Mouse (Mus musculus) stomach, postnatal 0 days (tissue): ENCODE data around the gene Naif1. TPM values are rescaled to one million over a fixed set of nuclear protein-coding genes. Genes with fewer than 3 reads are reported as not detected.

Source experiments
- ATAC-seq: fragments of 200-750 bp; cut with Nextera tagmentation; 2 replicates; pipeline ENCODE4 v1.8.0; 2017; ENCODE audit not compliant: low FRiP score, low TSS enrichment
- DNase-seq: peaks from one replicate; pipeline ENCODE4 v3.0.0-alpha.2; 2016; ENCODE audit warnings: low spot score
- H3K27ac ChIP-seq: fragments of 300-500 bp; sonication (generic); replicated peaks from 2 replicates; pipeline ENCODE4 v1.5.1; 2014; ENCODE audit warnings: mild to moderate bottlenecking, control low read depth
- H3K27me3 ChIP-seq: fragments of 300-500 bp; sonication (generic); 2 replicates; pipeline ENCODE4 v1.6.1; 2014; ENCODE audit warnings: low read length; ENCODE audit not compliant: control insufficient read depth, insufficient read depth
- H3K36me3 ChIP-seq: fragments of 300-500 bp; sonication (generic); 2 replicates; pipeline ENCODE4 v1.6.1; 2014; ENCODE audit warnings: low read length, mixed read lengths; ENCODE audit not compliant: control insufficient read depth, insufficient read depth
- H3K4me1 ChIP-seq: fragments of 300-500 bp; sonication (generic); replicated peaks from 2 replicates; pipeline ENCODE4 v1.6.1; 2014; ENCODE audit warnings: antibody characterized with exemption; ENCODE audit not compliant: control insufficient read depth, insufficient read depth
- H3K4me2 ChIP-seq: fragments of 300-500 bp; sonication (generic); replicated peaks from 2 replicates; pipeline ENCODE4 v1.6.1; 2014; ENCODE audit warnings: low read depth, mild to moderate bottlenecking, control low read depth, moderate library complexity
- H3K4me3 ChIP-seq: fragments of 300-500 bp; sonication (generic); 2 replicates; pipeline ENCODE4 v1.5.1; 2014; ENCODE audit warnings: low read depth, low read length, control low read depth
- H3K9ac ChIP-seq: fragments of 300-500 bp; sonication (generic); 2 replicates; pipeline ENCODE4 v1.6.1; 2014; ENCODE audit warnings: mild to moderate bottlenecking, low read length, control low read depth, mixed read lengths
- H3K9me3 ChIP-seq: fragments of 300-500 bp; sonication (generic); 2 replicates; pipeline ENCODE4 v1.6.1; 2016; ENCODE audit warnings: low read length; ENCODE audit not compliant: control insufficient read depth
- CTCF ChIP-seq: IDR thresholded peaks from 2 replicates; pipeline ENCODE4 v1.5.1; 2016; ENCODE audit warnings: antibody characterized with exemption, low read depth, mild to moderate bottlenecking, moderate library complexity
- EP300 ChIP-seq: optimal IDR thresholded peaks from 2 replicates; pipeline ENCODE3; 2016; ENCODE audit warnings: antibody characterized with exemption
- WGBS: fragments of 180-500 bp; shearing (Covaris S2); extraction: QIAGEN DNeasy Blood & Tissue Kit; methylation state at CpG from one replicate; pipeline ENCODE4 v1.1.7; 2014; 5-methylcytosine and 5-hydroxymethylcytosine counted together
- polyA plus RNA-seq: library from polyadenylated mRNA; unstranded; fragments of >200 nt; fragmentation: Nextera tagmentation; extraction: Ambion mirVana; gene quantifications from 2 replicates; pipeline ENCODE4 v1.2.1, GENCODE M21; 2015

Gene Naif1
- polyA plus RNA-seq, 1 experiment from 2014 or later = 2.6 TPM

DNA sequence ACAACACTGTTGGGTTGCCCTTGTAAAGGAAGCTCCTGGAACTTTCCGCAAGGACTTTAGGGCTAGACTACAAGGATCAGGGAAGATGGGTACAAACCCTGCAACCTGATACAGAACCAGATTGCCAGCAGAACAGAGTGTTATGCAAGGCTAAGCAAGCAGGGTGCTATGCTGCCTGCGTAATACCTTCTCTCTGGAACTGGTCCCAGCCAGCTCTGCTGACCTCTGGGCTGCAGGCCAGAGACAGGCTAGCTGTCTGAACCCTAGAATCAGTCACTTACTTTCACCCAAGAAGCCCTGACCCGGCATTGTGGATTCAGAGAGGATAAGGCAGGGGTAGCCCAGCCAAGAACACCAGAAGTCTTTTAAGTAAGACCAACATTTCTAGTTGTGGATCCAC lies 30.9 kb upstream of the Naif1 start:
- ATAC-seq = no peak
- Histone ChIP-seq H3K4me3 (no peak overlapping the region), H3K9me3 (no peaks in the 10 kb centered on the region), H3K4me2 (no peak overlapping the region), H3K9ac (no peak overlapping the region), H3K27me3 (no peaks in the 10 kb centered on the region), H3K27ac (no peak overlapping the region), H3K4me1 (peaks cover 8% of the 10 kb centered on the region), H3K36me3 (peaks cover 42% of the 10 kb centered on the region)
- DNase-seq = no peak
- WGBS = 80% methylated on average over 3 of the region's 3 CpGs
- TF ChIP-seq CTCF = no peak
- no peak for TF ChIP-seq EP300

DNA sequence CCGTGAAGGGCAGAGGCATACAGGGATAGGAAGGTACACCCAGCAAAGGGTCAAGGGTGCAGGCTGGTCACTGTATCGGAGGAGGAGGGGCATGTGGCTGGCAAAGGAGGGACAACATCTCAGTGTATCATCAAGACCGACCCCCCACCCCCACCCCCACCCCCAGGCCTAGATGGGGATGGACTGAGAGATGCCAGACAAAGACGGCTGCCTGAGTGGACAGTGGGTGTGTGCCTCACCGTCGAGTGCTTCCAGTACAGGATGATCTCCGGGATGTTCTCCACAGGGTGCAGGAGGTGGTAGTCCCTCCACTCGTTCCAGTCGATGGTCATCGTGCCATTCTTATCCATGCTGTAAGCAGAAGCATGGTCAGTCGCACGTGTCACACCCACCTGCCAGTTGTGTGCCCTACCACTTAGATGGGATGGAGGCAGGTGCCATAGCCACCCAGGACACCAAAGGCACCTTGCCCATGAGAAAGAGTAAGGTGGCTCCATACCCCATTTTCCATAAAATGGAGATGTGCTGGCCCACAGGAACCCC lies 30.1 kb upstream of the Naif1 start:
- Histone ChIP-seq H3K4me3 (no peak overlapping the region), H3K27ac (no peak overlapping the region), H3K36me3 (peaks cover 41% of the 10 kb centered on the region), H3K9me3 (no peaks in the 10 kb centered on the region), H3K27me3 (no peaks in the 10 kb centered on the region), H3K9ac (no peak overlapping the region), H3K4me1 (peaks cover 8% of the 10 kb centered on the region), H3K4me2 (no peak overlapping the region)
- WGBS = 90% methylated on average over 12 of the region's 12 CpGs
- no peak for ATAC-seq
- no peak for DNase-seq
- TF ChIP-seq EP300 = no peak
- no peak for TF ChIP-seq CTCF

DNA sequence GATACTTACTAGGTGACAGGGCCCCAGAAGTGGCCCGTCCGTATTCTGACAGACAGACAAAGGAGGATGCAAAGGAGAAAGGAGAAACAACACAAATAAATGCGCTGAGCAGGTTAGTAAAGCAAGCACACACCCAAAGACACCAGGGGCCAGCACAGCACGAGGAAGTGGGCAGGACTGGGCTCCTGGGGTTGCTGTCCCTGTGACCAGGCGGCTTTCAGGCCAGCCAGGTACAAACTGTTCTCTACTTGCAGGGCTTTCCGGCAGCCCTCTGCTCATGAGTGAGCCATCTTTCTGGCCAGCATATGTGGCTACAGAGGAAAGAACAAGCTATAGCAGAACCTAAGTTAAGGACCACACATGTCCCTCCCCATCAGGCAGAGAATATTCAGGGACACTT lies 29.6 kb upstream of the Naif1 start:
- Histone ChIP-seq H3K4me3 (no peak overlapping the region), H3K4me1 (peaks cover 8% of the 10 kb centered on the region), H3K9ac (no peak overlapping the region), H3K27me3 (no peaks in the 10 kb centered on the region), H3K36me3 (peaks cover 36% of the 10 kb centered on the region), H3K9me3 (no peaks in the 10 kb centered on the region), H3K27ac (no peak overlapping the region), H3K4me2 (no peak overlapping the region)
- ATAC-seq = no peak
- 79% methylated on average over 6 of the region's 6 CpGs for whole genome bisulfite sequencing
- TF ChIP-seq CTCF (peak; percentile 23; the same call in 1 of the 2 replicates), EP300 (no peak)
- no peak for DNase-seq

DNA sequence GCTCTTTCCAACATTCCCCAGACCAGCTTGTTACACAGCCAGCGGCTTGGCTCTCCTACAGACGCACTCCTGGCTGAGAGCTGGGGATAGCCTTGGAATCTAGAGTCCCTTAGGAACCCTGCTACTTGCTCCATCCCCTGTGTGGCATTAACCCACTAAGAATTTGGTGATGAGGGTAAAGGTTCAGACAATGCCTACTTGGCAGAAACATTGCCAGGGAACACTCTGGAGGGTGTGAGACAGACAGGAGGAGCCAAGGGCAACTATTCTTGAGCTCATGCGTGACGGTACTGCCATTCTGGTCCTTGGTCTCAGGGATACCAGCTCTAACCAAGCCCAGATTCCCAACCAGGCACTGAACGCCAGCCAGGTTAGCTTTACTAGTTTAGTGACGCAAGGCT lies 28.4 kb upstream of the Naif1 start:
- no peaks in the 10 kb centered on the region for H3K9me3 ChIP-seq
- peaks cover 25% of the 10 kb centered on the region for H3K36me3 ChIP-seq
- TF ChIP-seq EP300 (no peak), CTCF (no peak)
- ATAC-seq (no peak), DNase-seq (no peak)
- H3K4me3 ChIP-seq = no peak overlapping the region
- WGBS = 93% methylated on average over 6 of the region's 6 CpGs
- 0 out of 2 replicates have a peak overlapping the region, but pooled peaks have one; percentile 31 for H3K9ac ChIP-seq
- peaks cover 8% of the 10 kb centered on the region for H3K4me1 ChIP-seq
- H3K27me3 ChIP-seq = no peaks in the 10 kb centered on the region
- no peak overlapping the region for H3K4me2 ChIP-seq
- no peak overlapping the region for H3K27ac ChIP-seq

DNA sequence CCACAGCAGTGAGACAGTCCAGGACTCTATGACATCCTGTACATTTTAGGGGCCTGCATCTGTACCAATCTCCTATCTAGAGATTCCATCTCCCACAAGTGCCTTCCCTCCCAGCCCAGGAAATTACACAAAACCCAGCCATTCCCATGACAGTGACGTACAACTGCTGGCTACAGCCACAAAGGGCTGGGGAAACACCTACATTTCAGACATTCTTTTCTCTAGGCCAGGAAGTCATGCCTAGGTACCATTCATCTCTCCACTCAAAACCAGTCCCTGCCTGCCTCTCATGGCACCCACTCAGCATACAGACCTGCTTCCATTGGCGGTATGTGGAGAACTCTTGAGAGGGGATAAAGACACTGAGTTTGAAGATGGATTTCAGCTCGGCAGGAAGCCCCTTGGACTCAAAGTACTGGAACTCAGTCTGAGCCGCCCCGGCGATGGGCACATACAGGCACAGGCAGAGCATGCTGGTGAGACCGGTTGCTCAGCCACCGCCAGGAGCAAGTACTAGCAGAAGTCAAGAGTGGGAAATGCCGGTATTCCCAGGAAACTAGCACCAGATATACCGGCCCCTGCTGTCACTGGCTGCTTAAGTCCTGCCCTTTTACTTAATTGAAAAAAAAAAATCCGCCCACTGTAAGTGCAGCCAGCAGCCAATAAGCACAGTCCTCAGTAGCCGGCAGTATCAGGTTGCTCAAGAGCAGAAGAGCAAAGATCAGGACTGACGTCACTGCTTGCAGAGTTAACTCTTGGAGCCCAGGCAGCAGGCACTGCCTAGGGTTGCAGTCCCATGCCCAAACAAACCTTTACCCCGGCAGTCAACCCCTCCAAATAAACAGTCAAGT lies 26.6 kb upstream of the Naif1 start:
- peaks cover 9% of the 10 kb centered on the region for H3K4me1 ChIP-seq
- ATAC-seq = peak; percentile 85
- 1% methylated on average over 14 of the region's 14 CpGs for WGBS
- H3K27me3 ChIP-seq = no peaks in the 10 kb centered on the region
- H3K9ac ChIP-seq = peak overlapping the region; percentile 54; the same call in 1 of the 2 replicates
- TF ChIP-seq EP300 = peak; percentile 84
- TF ChIP-seq CTCF = peak; percentile 46
- DNase-seq = peak; percentile 80
- peak overlapping the region; percentile 43 for H3K4me3 ChIP-seq
- H3K27ac ChIP-seq = peak overlapping the region; percentile 93
- H3K9me3 ChIP-seq = no peaks in the 10 kb centered on the region
- peak overlapping the region; percentile 72 for H3K4me2 ChIP-seq
- peaks cover 9% of the 10 kb centered on the region for H3K36me3 ChIP-seq

DNA sequence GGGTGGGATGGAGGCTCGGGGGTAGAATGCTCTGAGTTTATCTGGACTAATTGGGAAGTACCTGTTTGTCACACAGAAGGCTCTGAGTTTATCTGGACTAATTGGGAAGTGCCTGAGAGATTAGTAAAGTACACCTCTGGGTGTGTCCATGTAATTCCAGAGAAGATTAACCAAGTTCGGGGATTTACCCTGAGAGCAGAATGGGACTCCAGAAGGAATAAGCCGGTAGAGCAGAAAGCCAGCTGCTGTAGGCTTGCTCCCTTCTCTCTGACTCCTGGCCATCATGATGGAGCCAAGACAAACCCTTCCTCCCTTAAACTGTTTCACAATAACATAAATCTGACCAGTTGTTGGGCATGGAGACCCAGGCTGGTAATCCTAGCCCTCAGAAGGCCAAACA lies 25.5 kb upstream of the Naif1 start:
- Histone ChIP-seq H3K9ac (no peak overlapping the region; the same call in 1 of the 2 replicates), H3K27me3 (no peaks in the 10 kb centered on the region), H3K4me1 (peaks cover 12% of the 10 kb centered on the region), H3K4me3 (no peak overlapping the region), H3K4me2 (no peak overlapping the region), H3K27ac (peak overlapping the region; percentile 93), H3K36me3 (peaks cover 3% of the 10 kb centered on the region; the same call in 1 of the 2 replicates), H3K9me3 (no peaks in the 10 kb centered on the region)
- TF ChIP-seq EP300 = no peak
- TF ChIP-seq CTCF = no peak
- no peak for DNase-seq
- 23% methylated on average over 3 of the region's 3 CpGs for WGBS
- ATAC-seq = no peak
